Mouse (Mus musculus): ENCODE data around the gene Gm17606.
"Not testable (repeated sequence)": the region's sequence is repeated elsewhere in the genome, so short reads cannot be mapped to it uniquely, and the experiment has no call there.

Gene Gm17606
- long read RNA-seq, experiment 1: 0 reads
- long read RNA-seq, experiment 2: 0 reads

DNA sequence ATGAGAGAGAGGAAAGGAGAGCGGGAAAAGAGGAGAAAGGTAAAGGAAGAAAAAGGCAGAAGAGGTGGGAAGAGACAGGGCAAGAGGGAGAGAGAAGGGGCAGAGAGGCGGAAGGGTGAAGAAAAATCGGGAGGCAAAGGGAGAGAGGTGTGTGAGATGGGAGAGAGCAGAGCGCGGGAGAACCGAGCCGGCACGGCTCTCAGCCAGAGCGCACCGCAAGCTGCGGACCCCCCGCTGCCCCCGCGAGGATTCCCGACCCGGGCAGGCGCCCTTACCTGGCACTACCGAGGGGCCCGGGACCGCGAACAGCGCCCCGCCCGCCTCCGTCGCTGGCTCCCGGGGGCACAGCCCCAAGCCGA lies at the start of gene Gm17606:
Gm17606 (plus strand) TSS at position 7 of the 359 bp plus-strand sequence.
- intact Hi-C loops (cut with DNase I): loop anchor here (5.0 kb wide), 1 partner anchor 74 kb away; no protein-coding TSS in a partner anchor

DNA sequence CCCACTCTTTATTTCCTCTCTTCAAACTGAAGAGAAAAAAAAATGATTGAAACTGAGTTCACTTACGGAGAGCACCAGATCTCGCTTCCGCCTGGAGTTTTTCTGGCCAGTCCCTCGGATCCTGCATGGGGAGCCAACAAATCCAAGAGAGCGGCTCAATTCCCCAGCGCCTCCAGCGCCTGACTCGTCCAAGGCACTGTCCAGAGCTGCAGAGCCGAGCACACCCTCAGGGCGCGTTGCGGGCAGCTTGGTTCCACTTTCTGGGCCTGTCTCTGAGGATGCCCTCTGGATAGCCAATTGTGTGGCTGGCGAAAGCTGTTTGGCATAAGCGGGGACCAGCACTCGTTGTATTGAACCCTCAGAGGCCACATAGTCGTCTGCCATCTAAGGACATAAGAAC lies 49.7 kb upstream of the Gm17606 start:
- intact Hi-C loops (cut with DNase I): no loop called here

DNA sequence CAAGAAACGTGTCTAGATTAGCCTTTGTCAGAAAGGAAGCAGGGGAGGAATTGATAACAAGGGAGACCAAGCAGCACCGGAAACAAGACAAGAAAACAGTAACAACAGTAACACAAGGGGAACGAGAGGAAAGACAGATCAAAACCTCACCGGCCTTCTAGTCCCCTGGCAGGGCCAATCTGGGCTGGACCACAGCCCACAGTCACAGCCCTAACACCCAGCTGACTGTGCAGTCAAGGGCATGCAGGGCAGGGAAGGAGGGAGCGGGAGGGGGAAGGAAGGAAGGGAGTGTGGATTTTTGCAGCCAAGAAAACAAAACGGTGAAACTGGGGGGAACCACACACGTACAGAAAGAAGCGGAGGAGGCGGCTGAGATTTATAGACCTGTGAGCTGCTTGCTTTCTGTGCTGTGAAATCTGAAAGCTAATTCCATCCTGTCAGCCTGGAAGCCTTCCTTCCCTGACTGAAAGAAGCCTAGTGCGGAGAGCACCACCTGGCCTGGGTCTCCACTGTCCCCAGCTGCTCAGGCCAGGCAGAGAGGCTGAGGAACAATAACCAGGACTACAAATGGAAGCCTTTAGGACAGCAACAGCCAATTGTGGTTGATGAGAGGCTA lies 48.3 kb upstream of the Gm17606 start:
- intact Hi-C loops (cut with DNase I): no loop called here

DNA sequence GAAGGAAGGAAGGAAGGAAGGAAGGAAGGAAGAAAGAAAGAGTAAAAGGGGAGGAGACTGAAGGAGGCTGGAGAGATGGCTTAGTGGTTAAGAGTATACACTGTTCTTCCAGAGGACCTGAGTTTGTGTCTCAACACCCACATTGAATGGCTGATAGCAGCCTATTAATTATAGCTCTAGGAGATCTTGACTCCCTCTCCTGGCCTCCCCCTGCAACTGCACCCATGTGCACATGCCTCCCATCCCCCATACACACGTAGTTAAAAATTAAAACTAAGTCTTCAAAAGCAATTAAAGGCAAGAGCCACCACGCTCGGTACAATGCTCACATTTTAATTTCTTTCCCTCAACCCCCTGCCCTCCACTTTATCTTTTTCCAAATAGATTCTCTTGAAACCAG lies 46.7 kb upstream of the Gm17606 start:
- intact Hi-C loops (cut with DNase I): no loop called here

DNA sequence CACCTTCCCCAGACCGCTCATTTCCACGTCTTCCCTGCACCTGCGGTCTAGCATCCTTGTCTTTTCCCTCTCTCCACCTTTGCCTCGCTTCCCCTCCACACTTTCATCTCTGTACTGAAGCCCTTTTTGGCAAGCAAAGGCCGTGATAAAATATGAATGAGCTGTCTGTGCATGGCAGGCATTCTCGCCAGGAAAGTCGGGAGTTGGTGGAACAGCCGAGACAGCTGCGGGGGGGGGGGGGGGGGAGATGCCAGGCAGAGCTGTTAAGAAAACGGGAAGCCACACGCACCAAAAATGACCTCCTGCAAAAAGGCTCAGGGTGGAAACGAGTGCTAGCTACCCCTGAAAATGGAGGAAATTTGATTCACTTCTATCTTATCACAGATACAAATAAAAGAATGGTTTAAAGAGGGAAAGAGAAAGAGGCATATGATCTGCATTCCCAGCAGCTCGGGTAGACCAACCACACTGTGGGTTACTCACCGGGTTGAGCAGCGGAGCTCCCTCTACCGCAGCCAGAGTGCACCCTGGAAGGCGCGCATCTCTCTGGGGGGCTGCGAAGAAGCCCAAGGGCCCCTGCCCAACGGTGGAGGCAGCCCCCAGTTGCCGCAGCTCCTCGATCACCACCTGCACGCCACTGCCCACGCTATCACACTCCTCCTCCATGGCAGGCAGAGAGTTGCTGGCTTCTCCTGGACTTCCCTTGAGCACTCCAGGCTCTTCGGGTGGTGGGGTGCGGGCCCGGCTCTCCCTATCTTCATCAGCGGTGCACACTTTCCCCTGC lies 45.9 kb upstream of the Gm17606 start:
- intact Hi-C loops (cut with DNase I): no loop called here

DNA sequence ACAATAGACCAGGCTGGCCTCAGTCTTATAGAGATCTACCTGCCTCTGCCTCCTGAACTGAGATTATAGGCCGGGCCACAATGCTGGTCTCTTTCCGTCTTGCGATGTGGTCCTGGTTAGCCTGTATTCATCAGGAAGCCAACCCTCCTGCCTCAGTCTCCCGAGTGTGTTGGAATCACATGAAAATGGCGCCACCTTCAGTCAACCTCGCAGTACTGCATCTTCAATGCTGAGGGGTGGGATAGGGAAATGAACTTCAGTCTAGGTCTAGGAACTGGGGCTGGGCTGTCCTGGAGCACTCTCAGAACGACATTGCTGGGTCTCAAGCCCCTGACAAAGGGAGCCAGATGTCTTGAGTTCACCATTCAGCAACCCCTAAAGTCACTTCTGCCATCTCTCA lies 43.7 kb upstream of the Gm17606 start:
- intact Hi-C loops (cut with DNase I): no loop called here

DNA sequence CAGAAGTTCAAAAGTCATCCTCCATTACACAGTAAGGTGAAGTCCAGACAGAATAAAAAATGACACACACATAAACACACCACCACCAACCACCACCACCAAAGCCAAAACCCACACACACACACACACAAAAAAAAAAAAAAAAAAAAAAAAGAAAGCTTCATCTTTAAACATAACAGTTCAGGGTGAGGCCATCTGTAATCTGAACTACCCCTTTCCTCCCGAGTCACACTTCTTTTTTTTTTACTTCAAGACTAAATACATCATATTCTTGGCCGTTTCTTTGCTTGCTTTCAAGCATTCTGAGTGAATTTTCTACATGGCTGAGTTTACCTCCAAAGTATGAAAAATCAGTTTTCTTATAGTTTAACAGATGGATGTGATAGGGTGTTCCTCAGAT lies 39.2 kb upstream of the Gm17606 start:
- intact Hi-C loops (cut with DNase I): no loop called here

DNA sequence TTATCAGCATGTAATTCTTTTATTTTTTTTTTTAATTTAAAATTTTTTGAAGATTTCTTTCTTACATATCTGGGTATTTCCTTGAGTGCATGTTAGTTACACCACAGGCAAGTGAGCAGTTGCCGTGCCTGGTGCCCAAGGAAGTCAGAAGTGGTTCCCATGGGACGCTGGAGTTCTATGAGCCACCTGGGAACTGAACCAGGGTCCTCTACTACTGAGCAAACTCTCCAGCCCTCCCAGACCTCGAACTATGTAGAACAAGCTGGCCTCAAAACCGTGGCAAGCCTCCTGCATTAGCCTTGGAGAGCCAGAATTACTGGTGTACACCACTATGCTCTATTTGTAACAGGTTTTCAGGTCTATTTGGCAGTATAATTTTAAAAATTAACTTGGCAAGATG lies 38.1 kb upstream of the Gm17606 start:
- intact Hi-C loops (cut with DNase I): no loop called here

DNA sequence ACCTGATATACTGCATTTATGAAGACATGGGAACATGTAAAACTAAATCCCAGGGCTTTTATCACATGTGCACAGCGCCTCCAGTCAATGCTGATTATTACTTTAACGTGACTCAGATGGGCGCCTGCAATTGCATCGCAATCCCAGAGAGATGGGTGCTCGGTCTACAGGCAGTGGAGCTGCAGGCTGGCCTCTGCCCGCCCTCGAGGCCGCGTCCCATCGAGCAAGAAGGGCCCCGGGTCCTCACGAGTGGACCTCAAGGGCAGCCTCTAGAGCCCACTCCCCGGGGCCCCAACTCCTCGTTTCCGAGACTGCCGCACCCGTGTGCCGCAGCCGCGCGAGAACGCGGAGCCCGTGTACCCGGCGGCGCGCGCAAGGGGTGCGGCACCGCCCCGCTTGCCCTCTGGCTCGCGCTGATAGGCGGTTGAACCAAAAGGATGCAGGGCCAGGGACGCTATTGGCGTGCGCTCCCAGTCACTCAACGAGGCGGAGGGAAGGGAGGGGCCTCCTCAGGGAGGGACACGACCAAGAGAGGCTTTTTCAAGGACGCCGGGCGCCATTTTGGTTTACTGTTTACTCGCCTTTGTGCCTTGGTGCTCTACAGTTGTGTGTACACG lies 37.6 kb upstream of the Gm17606 start:
- intact Hi-C loops (cut with DNase I): no loop called here

DNA sequence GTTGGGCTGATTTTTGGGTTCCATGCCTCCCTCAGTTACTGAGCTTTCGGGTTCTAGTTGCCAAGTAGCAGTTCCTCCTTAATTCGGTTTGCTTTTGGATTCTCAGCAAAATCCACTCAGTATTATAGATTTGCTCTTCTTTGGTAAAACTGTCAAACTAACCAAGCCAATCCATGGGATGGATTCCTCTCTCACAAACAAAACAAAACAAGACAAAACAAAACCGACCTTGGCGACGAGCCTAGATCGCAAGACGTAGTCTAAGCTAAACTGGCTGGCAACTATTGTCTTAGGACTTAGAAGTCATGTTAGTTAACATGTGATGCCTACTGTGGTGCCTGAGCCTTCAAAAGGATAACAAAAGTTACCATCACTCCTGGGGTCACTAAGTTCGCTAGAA lies 37.1 kb upstream of the Gm17606 start:
- intact Hi-C loops (cut with DNase I): no loop called here

DNA sequence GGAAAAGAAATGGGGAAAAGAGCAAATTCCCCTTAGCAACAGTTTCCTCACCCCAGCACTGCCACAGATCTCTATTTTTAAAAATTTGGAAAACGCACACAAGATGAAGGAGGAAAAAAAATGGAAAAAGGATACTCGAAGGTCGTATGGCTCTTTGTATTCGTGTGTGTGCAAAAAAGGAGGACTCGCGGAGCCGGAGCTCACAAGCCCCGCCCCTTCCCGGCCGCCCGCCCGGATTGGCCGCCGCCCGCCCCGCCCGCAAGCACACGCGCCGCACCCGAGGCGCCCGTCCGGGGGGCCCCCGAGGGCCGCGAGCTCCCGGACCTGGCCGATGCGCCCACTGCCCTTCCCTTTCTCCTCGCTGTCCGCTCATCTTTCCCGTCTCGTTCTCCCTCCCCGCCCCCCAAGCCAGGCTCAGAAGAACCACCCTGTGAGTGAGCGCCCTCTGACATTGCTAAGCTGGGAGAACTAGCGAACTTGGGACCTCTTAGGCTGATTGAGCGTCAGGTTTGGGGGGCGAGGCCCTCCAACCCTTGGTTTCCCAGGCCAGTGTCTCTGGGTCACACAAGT lies 34.9 kb upstream of the Gm17606 start, which contains the start of gene 4931414P19Rik:
4931414P19Rik (minus strand) TSS at position 242 of the 570 bp plus-strand sequence.
- intact Hi-C loops (cut with DNase I): no loop called here

DNA sequence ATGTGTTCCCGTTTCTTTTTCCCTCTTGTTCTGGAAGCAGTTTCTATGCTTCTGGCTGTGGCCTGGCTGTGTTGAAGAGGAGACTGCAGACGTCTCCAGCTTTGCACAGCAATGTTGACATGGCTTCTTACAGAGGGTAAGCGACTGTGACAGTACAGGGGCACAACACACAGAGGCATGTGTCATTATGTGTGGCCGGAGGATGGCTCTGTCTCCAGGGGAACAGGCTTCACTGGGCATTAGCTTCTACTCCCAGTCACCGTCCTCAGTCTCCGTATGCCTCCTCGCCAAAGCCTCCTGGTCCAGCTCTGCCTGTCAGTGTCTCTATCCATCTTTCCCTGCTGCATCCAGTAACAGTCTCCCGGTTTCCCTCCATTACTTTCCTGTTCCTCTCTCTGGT lies 33.5 kb upstream of the Gm17606 start:
- intact Hi-C loops (cut with DNase I): no loop called here

DNA sequence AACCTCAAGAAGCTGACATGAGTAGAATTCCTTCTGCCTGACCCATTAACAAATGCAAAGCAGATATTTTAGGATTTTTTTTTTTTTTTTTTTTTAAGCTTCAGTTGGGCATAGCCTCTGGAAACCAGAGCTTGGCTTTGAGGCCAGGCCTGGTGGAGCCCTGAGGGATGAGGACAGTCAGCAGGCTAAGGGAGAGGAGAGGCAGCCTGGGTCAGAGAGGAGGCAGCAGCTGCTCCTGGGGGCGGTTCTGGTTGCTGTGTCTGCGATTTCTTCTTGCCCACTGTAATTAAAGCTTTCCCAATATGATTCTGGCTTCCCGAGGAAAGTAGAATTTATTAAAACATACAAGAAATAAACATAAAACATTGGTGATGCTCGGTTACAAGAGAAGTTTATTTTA lies 31.5 kb upstream of the Gm17606 start:
- intact Hi-C loops (cut with DNase I): no loop called here

DNA sequence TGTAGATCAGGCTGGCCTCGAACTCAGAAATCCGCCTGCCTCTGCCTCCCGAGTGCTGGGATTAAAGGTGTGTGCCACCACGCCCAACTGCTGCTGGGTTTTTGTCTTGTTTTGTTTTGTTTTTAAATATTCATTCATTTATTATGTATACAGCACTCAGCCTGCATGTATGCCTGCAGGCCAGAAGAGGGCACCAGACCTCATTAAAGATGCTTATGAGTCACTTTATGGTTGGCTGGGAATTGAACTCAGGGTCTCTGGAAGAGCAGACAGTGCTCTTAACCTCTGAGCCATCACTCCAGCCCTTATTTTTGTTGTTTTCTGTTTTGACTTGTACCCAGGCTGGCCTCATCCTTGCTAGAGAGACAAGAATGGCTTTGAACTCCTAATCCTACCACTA lies 30.8 kb upstream of the Gm17606 start:
- intact Hi-C loops (cut with DNase I): loop anchor here (2.0 kb wide), 1 partner anchor 33 kb away; no protein-coding TSS in a partner anchor

DNA sequence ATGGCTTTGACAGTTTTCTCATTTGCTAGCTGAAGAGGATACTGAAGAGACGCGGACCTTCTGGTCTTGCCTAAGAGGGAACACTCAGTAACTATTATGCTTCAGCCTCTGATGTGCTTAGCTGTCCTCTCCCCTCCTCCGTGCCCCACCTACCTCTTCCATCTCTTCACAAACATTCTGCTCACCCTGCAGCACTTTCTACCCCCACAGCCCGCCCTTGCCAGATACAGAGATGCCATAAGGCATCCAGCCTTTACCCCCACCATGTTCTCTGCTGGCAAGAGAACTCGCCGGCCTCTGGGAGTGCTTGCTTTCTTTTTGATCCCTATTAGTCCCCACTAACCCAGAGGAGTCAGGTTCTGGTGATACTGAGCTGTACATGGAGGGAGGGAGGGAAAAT lies 30.1 kb upstream of the Gm17606 start:
- intact Hi-C loops (cut with DNase I): loop anchor here (2.0 kb wide), 1 partner anchor 32 kb away; no protein-coding TSS in a partner anchor

DNA sequence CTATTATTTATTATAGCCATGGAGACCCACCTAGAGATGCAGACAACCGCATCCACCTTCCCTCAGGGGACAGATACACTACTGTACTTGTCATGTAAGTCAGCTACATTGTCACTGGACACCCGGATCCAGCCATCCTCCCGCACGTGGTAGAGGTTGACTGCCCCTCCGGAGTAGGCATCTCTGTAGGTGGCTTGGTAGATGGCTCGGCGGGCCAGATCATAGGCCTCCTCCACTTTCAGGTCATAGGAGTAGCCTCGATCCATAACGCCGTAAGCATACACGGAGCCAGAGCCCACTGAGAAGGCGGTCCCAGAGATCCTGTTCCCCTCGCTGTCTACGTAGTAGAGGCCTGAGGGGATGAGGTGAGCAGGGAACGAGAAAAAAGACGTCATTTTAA lies 26.6 kb upstream of the Gm17606 start:
- intact Hi-C loops (cut with DNase I): not testable (repeated sequence)

DNA sequence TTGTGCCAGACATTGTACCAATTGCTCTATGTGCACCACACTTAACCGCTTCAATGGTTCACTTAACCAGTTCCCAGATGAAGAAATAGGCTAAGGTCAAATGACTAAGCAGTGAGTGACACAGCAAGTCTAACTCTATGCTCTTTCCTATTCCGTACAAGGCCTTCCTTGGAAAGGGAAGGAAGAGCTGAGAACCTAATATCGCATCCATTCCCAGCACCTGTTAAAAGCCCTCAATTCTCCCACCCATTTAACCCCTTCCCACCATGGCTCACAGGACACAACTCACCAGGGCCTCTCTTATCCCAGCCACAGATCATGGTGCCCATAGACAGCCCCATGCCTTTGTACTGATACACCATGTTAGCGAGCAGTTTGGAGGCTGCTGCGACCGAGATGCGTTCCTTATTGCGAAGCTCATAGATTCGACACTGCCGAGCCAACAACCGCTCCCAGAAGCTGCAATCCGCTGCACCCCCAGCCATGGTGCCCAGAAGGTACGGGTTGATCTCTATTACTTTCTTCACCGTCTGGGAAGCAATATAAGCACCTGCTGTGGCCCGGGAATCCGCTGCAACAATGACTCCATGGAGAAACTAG lies 24.4 kb upstream of the Gm17606 start:
- intact Hi-C loops (cut with DNase I): no loop called here

DNA sequence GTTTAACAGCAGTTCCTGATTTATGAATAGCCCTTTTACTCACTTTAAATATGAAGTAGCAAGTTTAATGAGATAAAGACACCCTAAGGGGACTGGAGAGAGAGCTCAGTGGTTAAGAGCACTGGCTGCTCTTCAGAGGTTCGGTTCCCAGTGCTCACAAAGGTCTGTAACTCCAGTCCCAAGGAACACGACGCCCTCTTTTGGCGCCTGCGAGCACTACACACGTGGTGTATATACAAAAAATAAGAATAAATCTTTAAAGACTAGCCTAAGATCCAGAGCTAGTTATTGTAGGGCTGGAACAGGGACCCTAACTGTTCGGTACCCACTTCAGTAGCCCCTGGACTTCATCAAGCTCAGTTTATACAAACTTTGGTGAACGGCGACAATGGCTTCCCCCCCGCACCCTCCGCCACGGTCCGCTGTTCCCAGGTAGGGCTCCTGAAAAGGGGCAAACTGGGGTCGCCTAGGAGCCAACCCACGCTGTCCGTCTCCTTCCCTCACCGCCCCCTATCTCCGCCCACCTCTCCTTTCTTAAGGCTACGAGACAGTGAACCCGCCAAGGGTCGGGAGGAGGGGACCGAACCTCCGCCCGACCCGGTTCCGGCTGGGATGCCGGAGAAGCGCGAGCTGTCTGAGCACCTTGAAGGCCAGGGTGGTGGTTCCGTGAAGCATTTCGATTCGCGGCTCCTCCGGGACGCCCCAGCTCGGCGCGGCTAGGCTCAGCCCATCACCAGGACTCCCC lies 23.4 kb upstream of the Gm17606 start:
- intact Hi-C loops (cut with DNase I): no loop called here

DNA sequence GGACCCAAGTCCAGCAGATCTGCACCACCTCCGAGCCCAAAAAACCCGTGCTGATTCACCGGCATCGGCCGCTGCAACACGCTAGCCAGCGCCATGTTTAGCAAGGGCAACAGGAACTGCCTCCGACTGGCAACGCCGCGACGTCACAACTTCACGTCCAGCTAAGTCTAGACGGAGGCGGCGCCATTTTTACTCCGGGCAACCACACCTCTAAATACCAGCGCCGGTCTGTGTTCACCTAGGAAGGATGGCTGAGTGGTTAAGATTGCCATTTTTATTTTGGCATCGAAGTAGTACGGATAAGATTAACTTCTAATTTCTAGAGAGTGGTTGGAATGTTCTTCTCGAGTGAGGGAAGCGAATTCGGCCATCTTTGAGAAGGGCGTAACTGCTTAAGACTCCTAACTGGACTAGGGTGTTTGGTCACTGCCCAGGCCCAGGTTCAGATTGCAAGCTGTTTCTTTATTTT lies 22.8 kb upstream of the Gm17606 start, which contains the start of gene Psmb5:
Psmb5 (minus strand) TSS at position 126 of the 469 bp plus-strand sequence.
- intact Hi-C loops (cut with DNase I): no loop called here

DNA sequence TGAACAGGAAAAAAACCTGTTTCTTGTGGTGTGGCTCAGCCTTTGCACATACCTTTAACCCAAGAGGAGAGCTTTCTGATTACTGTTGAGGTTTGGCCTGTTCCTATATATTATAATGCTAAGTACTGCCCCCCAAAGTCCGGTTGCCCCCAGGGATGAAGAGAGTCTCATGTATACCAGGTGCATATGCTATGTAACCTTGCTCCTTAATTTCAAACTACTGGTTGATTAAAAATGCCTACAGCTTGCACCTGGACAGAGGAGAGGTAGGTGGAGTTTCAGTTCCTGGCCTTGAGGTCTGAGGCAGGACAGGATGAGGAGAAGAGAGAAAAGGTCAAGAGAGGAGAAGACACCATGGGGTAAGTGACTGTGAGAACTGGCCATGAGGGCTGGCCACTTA lies 19.6 kb upstream of the Gm17606 start, which contains the start of gene Psmb11:
Psmb11 (plus strand) TSS at position 301 of the 400 bp plus-strand sequence.
- intact Hi-C loops (cut with DNase I): no loop called here

DNA sequence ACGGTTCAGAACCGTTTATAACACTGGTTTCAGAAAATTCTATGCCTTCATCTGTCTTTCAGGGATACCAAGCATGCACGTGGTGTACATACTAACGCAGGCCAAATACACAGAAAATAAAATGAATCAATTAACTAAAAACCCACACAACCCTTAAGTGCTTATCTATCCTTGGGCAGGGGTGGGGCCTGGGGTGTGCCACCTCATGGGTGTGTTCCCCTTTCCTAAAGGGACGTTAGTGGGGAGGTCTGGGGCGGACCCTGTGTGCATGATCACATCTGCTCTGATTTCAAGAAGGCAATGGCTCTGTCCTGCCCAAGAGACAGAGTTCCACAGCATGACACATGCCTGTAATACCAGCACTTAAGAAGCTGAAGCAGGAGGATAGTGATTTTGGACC lies 17.4 kb upstream of the Gm17606 start:
- intact Hi-C loops (cut with DNase I): no loop called here

Measured in adrenal gland (tissue).